Mouse (Mus musculus) bone marrow, adult 2 months (tissue): ENCODE results near the gene Kcnn1.

ENCODE experiments used
- CTCF ChIP-seq: fragments of 200-500 bp; IDR thresholded peaks from 2 replicates; pipeline ENCODE4 v1.5.1; 2011; ENCODE audit warnings: low read length, control low read depth; ENCODE audit not compliant: control insufficient read depth, insufficient read depth
- POLR2A ChIP-seq: fragments of 200-500 bp; IDR thresholded peaks from 2 replicates; pipeline ENCODE4 v1.6.1; 2011; ENCODE audit warnings: low read depth, mild to moderate bottlenecking, control low read depth, low read length, borderline replicate concordance; ENCODE audit not compliant: control insufficient read depth

GRCm38 (mm10) chr8:70869601-70870041, 6.6 kb upstream of the Kcnn1 start:
- TF ChIP-seq CTCF (peak; percentile 98), POLR2A (0 out of 2 replicates have a peak, but pooled peaks have one; percentile 3)
